In genomic region chr7:28808221-28808941, GRCm38 (mm10) we compare ENCODE assay signal across 8 mouse cellular contexts. TPM values are rescaled to one million over a fixed set of nuclear protein-coding genes. Genes with fewer than 3 reads are reported as not detected.
DNase-seq lines count a peak whose midpoint lies in the region; ATAC-seq and TF ChIP-seq lines count a peak whose summit lies in the region.

TSS of gene Hnrnpl (plus strand) at chr7:28808541.

- H3K9me3 ChIP-seq in erythroblast, embryonic 14.5 days (ENCODE audit: control insufficient read depth, low read length), result no peaks in the 10 kb centered on the region
- H3K9me3 ChIP-seq in lung, postnatal 0 days (ENCODE audit: low read length), result no peaks in the 10 kb centered on the region
- H3K9me3 ChIP-seq in stomach, embryonic 14.5 days (ENCODE audit: control insufficient read depth, low read depth, low read length), result no peaks in the 10 kb centered on the region

- peak; percentile 33; the same call in 1 of the 2 replicates for TF ChIP-seq EP300 in lung, postnatal 0 days (IDR thresholded peaks at IDR 0.05)

- peak; percentile 52 to 62 for DNase-seq in cerebellum, adult 2 months
- DNase-seq in cerebellum, postnatal 4 days (ENCODE audit: low spot score in 2 of 2), result no peak
- peak; percentile 79 for DNase-seq in R1 (ENCODE audit: low read depth, low spot score)
- peak in 1 of 2 experiments; percentile 85 for DNase-seq in heart, postnatal 10 days
- peak; percentile 32 for DNase-seq in layer of hippocampus, adult 9-10 months (ENCODE audit: low spot score)
- DNase-seq in lung, postnatal 0 days (ENCODE audit: low spot score), result peak; percentile 85

- ATAC-seq in lung, postnatal 0 days, result peak; percentile 10
- 0 out of 2 replicates have a peak, but pooled peaks have one; percentile 0 for ATAC-seq in stomach, embryonic 14.5 days (ENCODE audit: insufficient number of reproducible peaks, insufficient read depth, low FRiP score, low read depth)

- no peak for TF ChIP-seq POLR2A in cerebellum, adult 2 months (IDR thresholded peaks at IDR 0.05; ENCODE audit: borderline replicate concordance, insufficient read depth, low read length)

- TF ChIP-seq CTCF in cerebellum, adult 2 months (IDR thresholded peaks at IDR 0.05; ENCODE audit: borderline replicate concordance, insufficient read depth, low read depth, low read length), result no peak
- TF ChIP-seq CTCF in lung, postnatal 0 days (IDR thresholded peaks at IDR 0.05), result no peak

- H3K27me3 ChIP-seq in cerebellum, adult 2 months (ENCODE audit: control insufficient read depth, insufficient read depth, low read length), result no peaks in the 10 kb centered on the region
- no peaks in the 10 kb centered on the region for H3K27me3 ChIP-seq in erythroblast, embryonic 14.5 days (ENCODE audit: control insufficient read depth)
- no peaks in the 10 kb centered on the region for H3K27me3 ChIP-seq in lung, postnatal 0 days (replicated peaks; ENCODE audit: insufficient read depth, low read length)
- H3K27me3 ChIP-seq in stomach, embryonic 14.5 days (ENCODE audit: control insufficient read depth, insufficient read depth, low read length), result no peaks in the 10 kb centered on the region

- under 1% methylated on average over 35 of the region's 35 CpGs for WGBS in cerebellum, adult 2 months
- 2% methylated on average over 31 of the region's 35 CpGs for WGBS in lung, postnatal 0 days
- WGBS in stomach, embryonic 14.5 days, result 3% methylated on average over 35 of the region's 35 CpGs

- intact Hi-C loops in heart, postnatal 10 days (cut with DNase I), result loop anchor here (2.0 to 5.0 kb wide), 2 partner anchors 16 to 624 kb away; partner anchors contain the start of gene Ech1

- H3K4me3 ChIP-seq in cerebellum, adult 2 months (replicated peaks; ENCODE audit: insufficient read depth, low read depth, low read length), result peak within 1 kb of the TSS; percentile 72
- peak within 1 kb of the TSS; percentile 93 for H3K4me3 ChIP-seq in erythroblast, embryonic 14.5 days (replicated peaks)
- peak within 1 kb of the TSS; percentile 75 for H3K4me3 ChIP-seq in lung, postnatal 0 days (ENCODE audit: low read depth, low read length)
- peak within 1 kb of the TSS; percentile 69 for H3K4me3 ChIP-seq in stomach, embryonic 14.5 days (ENCODE audit: low read depth, low read length)

- H3K27ac ChIP-seq in cerebellum, adult 2 months (ENCODE audit: insufficient read depth, low read length), result peak within 1 kb of the TSS; percentile 95
- peak within 1 kb of the TSS; percentile 100 for H3K27ac ChIP-seq in lung, postnatal 0 days (ENCODE audit: low read length)
- peak within 1 kb of the TSS; percentile 100 for H3K27ac ChIP-seq in stomach, embryonic 14.5 days (ENCODE audit: low read length)

- H3K4me1 ChIP-seq in cerebellum, adult 2 months (ENCODE audit: control insufficient read depth, insufficient read depth, low read length), result no peaks in the 10 kb centered on the region; the same call in 1 of the 2 replicates
- H3K4me1 ChIP-seq in erythroblast, embryonic 14.5 days (ENCODE audit: control insufficient read depth), result peaks cover 55% of the 10 kb centered on the region
- H3K4me1 ChIP-seq in lung, postnatal 0 days (ENCODE audit: insufficient read depth, low read depth, low read length), result peaks cover 23% of the 10 kb centered on the region; the same call in 1 of the 2 replicates
- H3K4me1 ChIP-seq in stomach, embryonic 14.5 days (ENCODE audit: control insufficient read depth, insufficient read depth, low read length), result peaks cover 24% of the 10 kb centered on the region

- H3K36me3 ChIP-seq in erythroblast, embryonic 14.5 days (ENCODE audit: control insufficient read depth), result peaks cover 17% of the 10 kb centered on the region
- peaks cover 5% of the 10 kb centered on the region; the same call in 1 of the 2 replicates for H3K36me3 ChIP-seq in lung, postnatal 0 days (ENCODE audit: insufficient read depth, low read length)
- peaks cover 14% of the 10 kb centered on the region for H3K36me3 ChIP-seq in stomach, embryonic 14.5 days (ENCODE audit: control insufficient read depth, insufficient read depth, low read length)

- H3K9ac ChIP-seq in lung, postnatal 0 days (replicated peaks; ENCODE audit: low read depth), result peak within 1 kb of the TSS; percentile 83
- H3K9ac ChIP-seq in stomach, embryonic 14.5 days (replicated peaks; ENCODE audit: low read depth, low read length), result peak within 1 kb of the TSS; percentile 82

- H3K4me2 ChIP-seq in lung, postnatal 0 days (replicated peaks; ENCODE audit: low read depth, low read length), result peak within 1 kb of the TSS; percentile 98
- H3K4me2 ChIP-seq in stomach, embryonic 14.5 days (replicated peaks; ENCODE audit: low read depth, low read length), result peak within 1 kb of the TSS; percentile 72

RNA-seq across cellular contexts. Expression of gene Hnrnpl, which starts in this region (rescaled TPM):
- 366 and 379 TPM in 2 replicates for polyA plus RNA-seq in cerebellum, adult 2 months (2012; rRNA removed)
- 24.2 and 25.1 TPM in 2 replicates for polyA plus RNA-seq in erythroblast, embryonic 14.5 days (2012)
- 100 to 1,000 TPM; 423 to 428 TPM for total RNA-seq in heart, postnatal 10 days (2021)
- 151 and 154 TPM in 2 replicates for polyA plus RNA-seq in lung, postnatal 0 days (2015; fragmentation: Nextera tagmentation; extraction: Ambion mirVana)
- 259 and 266 TPM in 2 replicates for polyA plus RNA-seq in stomach, embryonic 14.5 days (2014; fragmentation: Nextera tagmentation; extraction: Ambion mirVana)

Comparison
In these comparisons a context has a peak if more than half of its experiments do, and no peak if none do; other contexts are left out.
1. DNase-seq: peak in cerebellum, adult 2 months (2 of 2), R1 (single experiment), layer of hippocampus, adult 9-10 months (single experiment) and lung, postnatal 0 days (single experiment); none in cerebellum, postnatal 4 days (0 of 2).
2. Peak in every context shown above with its lines, with median percentiles within 50 percentile points of each other: H3K27ac ChIP-seq and H3K4me3 ChIP-seq.